Mouse (Mus musculus): ENCODE results near the gene Cfap221. TPM values are rescaled to one million over a fixed set of nuclear protein-coding genes. Genes with fewer than 3 reads are reported as not detected.
A peak's percentile ranks its signal among the peaks of the same experiment; 100 is the strongest.

The Cfap221 gene
- polyA plus RNA-seq, 1 experiment from 2014 or later: 0.27 TPM

- Histone ChIP-seq H3K36me3 (no peaks in the 10 kb centered on the region), H3K9ac (no peak overlapping the region), H3K9me3 (no peaks in the 10 kb centered on the region), H3K4me3 (peak overlapping the region; percentile 45; the same call in 1 of the 2 replicates), H3K27me3 (no peaks in the 10 kb centered on the region), H3K27ac (no peak overlapping the region), H3K4me1 (no peaks in the 10 kb centered on the region), H3K4me2 (replicated peaks) (peak overlapping the region; percentile 62)
- WGBS: 28% methylated on average over 5 of the region's 5 CpGs
- no peak for ATAC-seq (ENCODE audit: insufficient number of reproducible peaks, insufficient read depth, low FRiP score, low TSS enrichment)
These were observed 610 bp upstream of the Cfap221 start for GRCm38 (mm10) chr1:119997644-119998043.

DNA sequence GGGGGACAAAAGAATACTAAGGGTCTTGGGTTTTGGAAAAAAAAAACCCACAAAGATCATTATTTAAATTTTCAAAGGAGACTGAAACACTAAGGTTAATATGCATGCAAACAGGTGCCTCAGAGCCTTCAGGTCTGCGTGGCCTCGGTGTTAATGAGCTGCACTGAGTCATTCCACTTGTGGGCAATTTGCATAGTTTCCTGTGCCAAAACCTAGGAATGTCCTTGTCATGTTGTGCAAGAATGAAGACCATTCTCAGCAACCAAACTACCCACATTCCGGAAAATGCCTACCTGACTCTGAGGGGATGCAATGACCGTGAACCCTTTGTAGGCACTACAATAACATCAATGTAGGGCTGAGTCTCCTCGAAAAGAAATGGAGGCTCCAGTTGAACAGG lies 10.5 kb downstream of the Cfap221 start:
- no peak overlapping the region for H3K9ac ChIP-seq
- H3K36me3 ChIP-seq: no peaks in the 10 kb centered on the region
- no peaks in the 10 kb centered on the region for H3K9me3 ChIP-seq
- no peak for ATAC-seq (ENCODE audit: insufficient number of reproducible peaks, insufficient read depth, low FRiP score, low TSS enrichment)
- no peak overlapping the region for H3K4me3 ChIP-seq
- no peaks in the 10 kb centered on the region for H3K27me3 ChIP-seq
- H3K4me1 ChIP-seq: no peaks in the 10 kb centered on the region
- no peak overlapping the region for H3K4me2 ChIP-seq (replicated peaks)
- 86% methylated on average over 5 of the region's 5 CpGs for WGBS
- H3K27ac ChIP-seq: no peak overlapping the region

- WGBS: 75% methylated on average over 4 of the region's 4 CpGs
These were observed 21.9 kb downstream of the Cfap221 start for GRCm38 (mm10) chr1:119975141-119975540.

DNA sequence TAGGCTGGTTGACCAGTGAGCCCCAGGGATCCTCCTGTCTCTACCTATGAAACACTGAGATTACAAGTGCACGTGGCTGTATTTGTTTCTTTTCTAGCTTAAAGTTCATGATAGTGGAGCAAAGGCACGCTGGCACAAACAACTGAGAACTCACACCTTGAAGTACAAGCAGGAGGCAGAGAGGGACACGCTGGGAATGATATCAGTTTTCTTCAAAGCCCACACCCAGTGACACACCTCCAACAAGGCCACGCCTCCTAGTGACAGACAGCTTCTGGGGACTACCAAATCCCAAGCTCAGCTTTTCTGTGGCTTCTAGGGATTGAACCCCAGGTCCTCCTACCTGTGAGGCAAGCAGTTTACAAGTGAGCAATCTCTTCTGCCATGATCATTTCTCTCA lies 23.9 kb downstream of the Cfap221 start:
- Histone ChIP-seq H3K9ac (no peak overlapping the region), H3K4me2 (replicated peaks) (no peak overlapping the region), H3K9me3 (no peaks in the 10 kb centered on the region), H3K4me1 (0 out of 2 replicates have a peak, but pooled peaks cover 4% of the 10 kb centered on the region), H3K36me3 (no peaks in the 10 kb centered on the region), H3K27me3 (no peaks in the 10 kb centered on the region), H3K27ac (no peak overlapping the region), H3K4me3 (no peak overlapping the region)
- 35% methylated on average over 4 of the region's 4 CpGs for WGBS
- no peak for ATAC-seq (ENCODE audit: insufficient number of reproducible peaks, insufficient read depth, low FRiP score, low TSS enrichment)

More at GRCm38 (mm10) chr1:119975141-119975540, 21.9 kb downstream of the Cfap221 start:
- Histone ChIP-seq H3K4me3 (no peak overlapping the region), H3K4me1 (0 out of 2 replicates have a peak, but pooled peaks cover 4% of the 10 kb centered on the region), H3K9me3 (no peaks in the 10 kb centered on the region), H3K9ac (no peak overlapping the region), H3K4me2 (replicated peaks) (no peak overlapping the region), H3K27me3 (no peaks in the 10 kb centered on the region), H3K36me3 (no peaks in the 10 kb centered on the region), H3K27ac (no peak overlapping the region)
- no peak for ATAC-seq (ENCODE audit: insufficient number of reproducible peaks, insufficient read depth, low FRiP score, low TSS enrichment)

GRCm38 (mm10) chr1:119965804-119966514 lies 31.1 kb downstream of the Cfap221 start:
- Histone ChIP-seq H3K27me3 (no peaks in the 10 kb centered on the region), H3K4me2 (replicated peaks) (no peak overlapping the region), H3K36me3 (no peaks in the 10 kb centered on the region), H3K4me3 (no peak overlapping the region), H3K4me1 (no peaks in the 10 kb centered on the region), H3K9me3 (no peaks in the 10 kb centered on the region), H3K9ac (no peak overlapping the region), H3K27ac (no peak overlapping the region)
- ATAC-seq (ENCODE audit: insufficient number of reproducible peaks, insufficient read depth, low FRiP score, low TSS enrichment): no peak
- WGBS: 43% methylated on average over 12 of the region's 12 CpGs

DNA sequence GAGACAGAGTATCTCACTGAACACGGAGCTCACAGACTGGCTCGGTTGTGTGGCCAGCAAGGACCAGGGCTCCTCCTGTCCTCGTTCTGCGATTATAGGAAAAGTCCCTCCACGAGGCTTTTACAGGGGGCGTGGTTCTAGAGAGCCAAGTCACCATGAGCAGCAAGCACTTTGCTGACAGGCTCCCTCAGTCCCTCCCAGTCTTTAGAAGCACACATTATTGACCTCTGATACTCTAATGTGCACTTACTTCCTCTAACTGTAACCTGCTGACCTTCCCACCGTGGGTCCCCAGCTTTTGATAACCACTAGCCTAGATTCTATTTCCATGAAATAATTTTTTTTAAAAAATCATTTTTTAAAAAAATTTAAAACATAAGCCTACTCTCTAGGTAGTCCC lies 37.1 kb downstream of the Cfap221 start:
- H3K27ac ChIP-seq: no peak overlapping the region
- no peaks in the 10 kb centered on the region for H3K27me3 ChIP-seq
- no peaks in the 10 kb centered on the region for H3K4me1 ChIP-seq
- no peaks in the 10 kb centered on the region for H3K36me3 ChIP-seq
- ATAC-seq (ENCODE audit: insufficient number of reproducible peaks, insufficient read depth, low FRiP score, low TSS enrichment): no peak
- WGBS: 56% methylated on average over 7 of the region's 7 CpGs
- no peak overlapping the region for H3K9ac ChIP-seq
- no peak overlapping the region for H3K4me2 ChIP-seq (replicated peaks)
- no peaks in the 10 kb centered on the region for H3K9me3 ChIP-seq
- no peak overlapping the region for H3K4me3 ChIP-seq

DNA sequence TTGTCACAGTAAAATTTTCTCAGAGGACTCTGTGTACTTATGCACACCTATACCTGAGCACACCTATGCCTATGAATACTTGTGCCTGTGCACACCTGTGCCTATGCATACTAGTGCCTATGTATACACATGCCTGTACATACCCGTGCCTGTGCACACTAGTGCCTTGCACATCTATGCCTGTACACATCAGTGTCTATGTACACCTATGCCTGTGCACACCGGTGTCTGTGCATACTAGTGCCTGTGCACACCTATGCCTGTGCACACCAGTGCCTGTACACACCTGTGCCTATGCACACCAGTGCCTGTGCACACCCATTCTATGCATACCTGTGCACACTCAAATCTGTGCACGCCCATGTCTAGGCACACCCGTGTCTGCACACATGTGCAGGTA lies 37.6 kb downstream of the Cfap221 start:
- whole genome bisulfite sequencing: 89% methylated on average over 4 of the region's 4 CpGs
- Histone ChIP-seq H3K36me3 (no peaks in the 10 kb centered on the region), H3K4me1 (no peaks in the 10 kb centered on the region), H3K4me3 (no peak overlapping the region), H3K27me3 (no peaks in the 10 kb centered on the region), H3K27ac (no peak overlapping the region), H3K9ac (no peak overlapping the region), H3K9me3 (no peaks in the 10 kb centered on the region), H3K4me2 (replicated peaks) (no peak overlapping the region)
- ATAC-seq (ENCODE audit: insufficient number of reproducible peaks, insufficient read depth, low FRiP score, low TSS enrichment): peak; percentile 59

DNA sequence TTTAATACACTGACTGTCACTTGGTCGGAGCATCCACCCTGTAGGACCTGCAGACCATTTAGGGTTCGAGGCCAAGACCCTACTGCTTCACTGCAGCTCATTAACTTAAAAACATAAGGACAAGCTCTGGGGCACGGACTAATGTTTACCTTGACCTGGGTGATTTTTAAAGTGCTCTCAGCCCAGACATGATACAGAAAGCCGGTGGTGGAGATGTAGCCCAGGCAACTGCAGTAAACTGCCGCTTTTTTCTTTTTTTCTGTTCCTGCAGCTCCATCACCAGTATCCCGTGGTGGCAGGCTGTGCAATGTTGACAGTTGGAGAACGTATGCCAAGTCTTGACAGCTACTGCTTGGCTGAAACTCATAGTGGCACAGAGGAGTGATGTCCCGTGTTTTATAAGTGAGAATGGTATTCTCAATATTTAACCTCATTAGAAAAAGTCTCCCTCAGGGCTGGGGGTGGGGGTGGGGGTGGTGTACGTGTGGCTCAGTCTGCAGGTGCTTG lies 39.3 kb downstream of the Cfap221 start:
- Histone ChIP-seq H3K9me3 (no peaks in the 10 kb centered on the region), H3K27me3 (no peaks in the 10 kb centered on the region), H3K4me2 (replicated peaks) (no peak overlapping the region), H3K27ac (no peak overlapping the region), H3K36me3 (no peaks in the 10 kb centered on the region), H3K4me3 (no peak overlapping the region), H3K4me1 (no peaks in the 10 kb centered on the region), H3K9ac (no peak overlapping the region)
- WGBS: 66% methylated on average over 9 of the region's 9 CpGs
- ATAC-seq (ENCODE audit: insufficient number of reproducible peaks, insufficient read depth, low FRiP score, low TSS enrichment): no peak

- Histone ChIP-seq H3K4me1 (no peaks in the 10 kb centered on the region), H3K27ac (no peak overlapping the region), H3K4me2 (replicated peaks) (no peak overlapping the region), H3K4me3 (no peak overlapping the region), H3K36me3 (no peaks in the 10 kb centered on the region), H3K9me3 (no peaks in the 10 kb centered on the region), H3K9ac (no peak overlapping the region), H3K27me3 (no peaks in the 10 kb centered on the region)
- WGBS: 75% methylated on average over 2 of the region's 2 CpGs
- ATAC-seq (ENCODE audit: insufficient number of reproducible peaks, insufficient read depth, low FRiP score, low TSS enrichment): no peak
These were observed 42.4 kb downstream of the Cfap221 start for GRCm38 (mm10) chr1:119954680-119955079.

DNA sequence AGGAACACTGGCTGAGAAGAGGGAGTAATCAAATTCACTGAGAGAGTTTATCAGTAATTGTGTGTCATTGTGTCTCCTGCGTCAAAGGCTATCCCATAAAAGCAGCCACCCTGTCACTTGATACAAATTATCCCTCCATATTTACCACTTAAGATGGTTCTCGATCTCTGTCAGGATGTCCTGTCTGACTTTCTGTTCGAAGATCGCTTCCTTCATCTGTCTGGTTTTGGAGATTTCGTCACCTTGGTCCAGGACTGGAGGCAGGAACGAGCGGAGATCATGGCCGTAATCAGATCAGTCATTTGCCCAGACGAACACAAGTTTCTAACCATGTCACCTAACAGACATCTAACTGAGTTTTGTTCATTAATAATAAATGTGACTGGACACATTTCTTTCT lies 43.6 kb downstream of the Cfap221 start:
- Histone ChIP-seq H3K4me3 (no peak overlapping the region), H3K27ac (no peak overlapping the region), H3K9ac (no peak overlapping the region), H3K4me2 (replicated peaks) (no peak overlapping the region), H3K9me3 (no peaks in the 10 kb centered on the region), H3K27me3 (no peaks in the 10 kb centered on the region), H3K36me3 (no peaks in the 10 kb centered on the region), H3K4me1 (no peaks in the 10 kb centered on the region)
- WGBS: 86% methylated on average over 9 of the region's 9 CpGs
- ATAC-seq (ENCODE audit: insufficient number of reproducible peaks, insufficient read depth, low FRiP score, low TSS enrichment): no peak

GRCm38 (mm10) chr1:119950086-119950485 lies 46.9 kb downstream of the Cfap221 start:
- H3K4me3 ChIP-seq: no peak overlapping the region
- WGBS: 89% methylated on average over 8 of the region's 8 CpGs
- no peaks in the 10 kb centered on the region for H3K4me1 ChIP-seq
- no peak overlapping the region for H3K4me2 ChIP-seq (replicated peaks)
- no peaks in the 10 kb centered on the region for H3K9me3 ChIP-seq
- ATAC-seq (ENCODE audit: insufficient number of reproducible peaks, insufficient read depth, low FRiP score, low TSS enrichment): no peak
- no peak overlapping the region for H3K27ac ChIP-seq
- H3K9ac ChIP-seq: no peak overlapping the region
- H3K27me3 ChIP-seq: no peaks in the 10 kb centered on the region
- H3K36me3 ChIP-seq: no peaks in the 10 kb centered on the region

- Histone ChIP-seq H3K27ac (no peak overlapping the region), H3K27me3 (no peaks in the 10 kb centered on the region)
- 19% methylated on average over 7 of the region's 7 CpGs for WGBS
These were observed 60.2 kb downstream of the Cfap221 start for GRCm38 (mm10) chr1:119936861-119937260.

More at GRCm38 (mm10) chr1:119936861-119937260, 60.2 kb downstream of the Cfap221 start:
- H3K9ac ChIP-seq: no peak overlapping the region
- H3K4me2 ChIP-seq (replicated peaks): no peak overlapping the region
- H3K36me3 ChIP-seq: no peaks in the 10 kb centered on the region
- no peak for ATAC-seq (ENCODE audit: insufficient number of reproducible peaks, insufficient read depth, low FRiP score, low TSS enrichment)
- no peak overlapping the region for H3K4me3 ChIP-seq
- no peaks in the 10 kb centered on the region for H3K9me3 ChIP-seq
- no peaks in the 10 kb centered on the region for H3K4me1 ChIP-seq

Data from embryonic facial prominence, embryonic 12.5 days (tissue).